Mouse (Mus musculus) cerebellum, adult 2 months (tissue): ENCODE results near the gene Rhox8.

Experiments used
- CTCF ChIP-seq: fragments of 200-500 bp; IDR thresholded peaks from 2 replicates; pipeline ENCODE4 v1.5.1; 2011; ENCODE audit warnings: low read depth, mild to moderate bottlenecking, control low read depth, low read length, moderate library complexity, borderline replicate concordance; ENCODE audit not compliant: insufficient read depth
- POLR2A ChIP-seq: fragments of 200-500 bp; IDR thresholded peaks from 2 replicates; pipeline ENCODE4 v1.6.1; 2011; ENCODE audit warnings: low read length, control low read depth, borderline replicate concordance; ENCODE audit not compliant: insufficient read depth

DNA sequence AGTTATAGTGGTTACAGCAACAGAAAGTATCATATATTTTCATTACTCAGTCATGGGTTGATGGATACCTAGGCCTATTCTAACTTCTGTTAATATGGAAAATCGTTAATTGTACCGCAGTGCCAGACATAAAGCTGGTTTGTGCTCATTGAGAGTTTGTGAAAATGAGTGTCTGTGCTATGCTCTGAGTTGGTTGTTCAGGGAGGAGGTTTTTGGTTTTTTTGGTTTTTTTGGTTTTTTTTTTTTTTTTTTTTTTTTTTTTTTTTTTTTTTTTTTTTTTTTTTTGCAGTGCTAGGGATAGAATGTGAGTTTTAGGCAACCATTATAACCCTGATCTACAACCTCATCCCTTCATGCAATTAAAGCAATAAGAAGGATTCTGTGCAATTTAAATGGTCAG lies 7.1 kb downstream of the Rhox8 start:
- no peak for TF ChIP-seq CTCF
- TF ChIP-seq POLR2A, result no peak
